Mouse (Mus musculus): Measurements from ENCODE around the gene Tex35. TPM values are rescaled to one million over a fixed set of nuclear protein-coding genes. Genes with fewer than 3 reads are reported as not detected.

Tex35 gene
- total RNA-seq, 4 experiments from 2014 or later, result not detected

DNA sequence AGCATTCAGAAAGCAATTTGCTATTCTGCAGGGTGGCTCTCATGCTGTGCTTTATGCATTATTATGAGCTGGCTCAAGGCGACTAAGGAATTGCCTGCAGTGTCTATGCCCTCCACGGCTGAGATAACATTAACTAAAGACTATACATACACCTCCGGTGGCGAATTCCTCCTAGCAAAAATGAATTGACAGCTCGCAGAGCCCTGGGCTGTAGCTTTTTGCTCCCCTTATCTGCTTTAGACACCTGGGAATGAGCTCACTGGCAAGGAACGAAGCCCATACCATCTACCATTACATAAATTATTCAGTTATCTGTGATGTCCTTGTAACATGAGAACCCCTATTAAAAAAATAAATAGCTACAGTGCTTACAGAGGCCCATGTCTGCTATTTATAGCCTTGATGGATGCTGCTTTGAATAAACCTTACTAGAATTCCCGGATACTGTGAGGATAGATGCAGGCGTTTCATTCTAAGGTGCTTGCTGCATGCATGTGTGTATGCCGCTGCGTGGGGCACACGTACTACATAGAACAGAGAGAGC is 53.1 kb downstream of the Tex35 start:
- DNase-seq (ENCODE audit: low spot score in 2 of 2), result no peak

DNA sequence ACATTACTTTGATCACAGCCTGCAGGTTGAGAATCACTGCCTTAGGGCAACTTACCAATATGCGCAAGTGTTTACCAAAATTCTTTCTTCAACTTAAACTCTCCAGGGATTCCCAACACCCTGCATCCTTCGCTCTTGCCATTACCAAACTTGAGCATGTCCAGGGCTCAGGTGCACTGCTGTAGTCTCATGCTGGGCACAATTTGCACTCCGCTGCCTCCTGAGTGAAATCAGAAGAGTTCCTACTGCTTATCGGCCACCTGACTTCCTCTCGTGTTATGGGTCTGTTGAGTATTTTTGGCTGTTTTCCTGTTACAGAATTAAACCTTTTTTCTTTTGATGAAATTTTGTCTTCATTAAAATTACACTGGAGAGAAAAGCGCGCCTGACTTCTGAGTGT is 53.8 kb downstream of the Tex35 start:
- no peak for DNase-seq (ENCODE audit: low spot score in 2 of 2)

GRCm38 (mm10) chr1:157049886-157050285 is 58.6 kb downstream of the Tex35 start:
- DNase-seq (ENCODE audit: low spot score in 2 of 2), result no peak

Other genes starting within 250 kb of the Tex35 start
- gene Ralgps2, start 169.1 kb downstream of the Tex35 start, total RNA-seq (2022), result 10 to 100 TPM; 34.9 to 50.6 (median 44.1) TPM